Mouse (Mus musculus) stomach, embryonic 16.5 days (tissue): ENCODE results near the gene Usp30. TPM values are rescaled to one million over a fixed set of nuclear protein-coding genes. Genes with fewer than 3 reads are reported as not detected.

Experiments
- ATAC-seq: fragments of 200-750 bp; cut with Nextera tagmentation; 2 replicates; pipeline ENCODE4 v1.8.0; 2017; ENCODE audit warnings: moderate number of reproducible peaks, moderate TSS enrichment; ENCODE audit not compliant: insufficient read depth, low FRiP score
- H3K27ac ChIP-seq: fragments of 300-500 bp; sonication (generic); 2 replicates; pipeline ENCODE4 v1.5.1; 2014; ENCODE audit warnings: low read length
- H3K27me3 ChIP-seq: fragments of 300-500 bp; sonication (generic); 2 replicates; pipeline ENCODE4 v1.6.1; 2014; ENCODE audit warnings: low read length, control low read depth, mixed read lengths; ENCODE audit not compliant: control insufficient read depth, insufficient read depth
- H3K36me3 ChIP-seq: fragments of 300-500 bp; sonication (generic); 2 replicates; pipeline ENCODE4 v1.6.1; 2014; ENCODE audit warnings: low read length; ENCODE audit not compliant: control insufficient read depth, insufficient read depth
- H3K4me1 ChIP-seq: fragments of 300-500 bp; sonication (generic); 2 replicates; pipeline ENCODE4 v1.6.1; 2014; ENCODE audit warnings: low read length, control low read depth, mixed read lengths; ENCODE audit not compliant: control insufficient read depth, insufficient read depth
- H3K4me2 ChIP-seq: fragments of 300-500 bp; sonication (generic); 2 replicates; pipeline ENCODE4 v1.6.1; 2014; ENCODE audit warnings: low read depth, low read length, mixed read lengths
- H3K4me3 ChIP-seq: fragments of 300-500 bp; sonication (generic); replicated peaks from 2 replicates; pipeline ENCODE4 v1.5.1; 2014; ENCODE audit warnings: mild to moderate bottlenecking, low read length
- H3K9ac ChIP-seq: fragments of 300-500 bp; sonication (generic); 2 replicates; pipeline ENCODE4 v1.6.1; 2014; ENCODE audit warnings: low read length
- H3K9me3 ChIP-seq: fragments of 300-500 bp; sonication (generic); replicated peaks from 2 replicates; pipeline ENCODE4 v1.6.1; 2016; ENCODE audit warnings: low read length, control low read depth; ENCODE audit not compliant: control insufficient read depth
- WGBS: fragments of 180-500 bp; shearing (Covaris S2); extraction: QIAGEN DNeasy Blood & Tissue Kit; methylation state at CpG from one replicate; pipeline ENCODE4 v1.1.7; 2014; 5-methylcytosine and 5-hydroxymethylcytosine counted together
- polyA plus RNA-seq: library from polyadenylated mRNA; unstranded; fragments of >200 nt; fragmentation: Nextera tagmentation; extraction: Ambion mirVana; gene quantifications from 2 replicates; pipeline ENCODE4 v1.2.1, GENCODE M21; 2015

The Usp30 gene
- polyA plus RNA-seq, 1 experiment from 2014 or later = 11.0 TPM

DNA sequence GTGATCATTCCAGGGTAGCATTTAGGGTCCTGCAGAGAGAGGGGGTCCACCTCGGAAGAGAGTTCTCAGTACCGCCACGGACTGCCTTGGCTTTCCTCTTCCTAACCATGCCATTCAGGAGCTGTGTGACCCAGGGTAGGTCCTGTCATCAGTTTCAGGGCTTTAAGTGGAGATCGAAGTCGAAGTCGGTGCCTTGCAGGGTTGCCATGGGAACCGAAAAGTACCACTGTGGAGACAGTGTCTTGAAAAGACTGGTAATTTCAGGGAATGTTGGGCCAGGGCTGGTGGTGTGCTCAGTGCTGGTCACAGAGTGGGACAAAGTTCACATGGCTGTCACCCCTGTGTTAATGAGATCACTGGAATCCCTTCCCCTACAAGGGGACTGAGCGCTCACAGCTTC is 11.7 kb downstream of the Usp30 start:
- Histone ChIP-seq H3K4me3 (no peak overlapping the region), H3K4me2 (no peak overlapping the region), H3K9me3 (no peaks in the 10 kb centered on the region), H3K9ac (no peak overlapping the region), H3K27me3 (no peaks in the 10 kb centered on the region), H3K27ac (no peak overlapping the region), H3K4me1 (no peaks in the 10 kb centered on the region), H3K36me3 (no peaks in the 10 kb centered on the region)
- 71% methylated on average over 8 of the region's 8 CpGs for WGBS
- ATAC-seq = no peak

DNA sequence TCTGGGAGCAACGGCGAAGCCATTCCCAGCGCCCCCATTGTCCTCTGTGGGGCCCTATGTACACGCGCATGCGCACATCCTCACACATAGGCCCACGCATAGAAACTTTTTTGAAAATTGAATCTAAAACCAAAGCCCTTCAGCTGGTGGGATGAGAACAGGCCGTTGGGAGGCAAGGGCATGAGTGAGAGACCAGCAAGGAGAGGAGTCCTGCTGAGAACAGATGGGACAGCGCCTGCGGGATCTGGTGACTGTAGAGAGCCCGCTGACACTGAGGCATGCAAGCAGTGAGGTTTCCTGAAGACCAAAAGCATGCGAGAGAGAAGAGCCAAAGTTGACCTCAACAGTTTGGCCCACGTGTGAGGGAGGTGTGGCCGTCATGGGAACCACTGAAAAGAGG is 20.2 kb downstream of the Usp30 start:
- no peaks in the 10 kb centered on the region for H3K36me3 ChIP-seq
- no peak overlapping the region for H3K4me3 ChIP-seq
- no peak overlapping the region for H3K9ac ChIP-seq
- 71% methylated on average over 14 of the region's 14 CpGs for WGBS
- no peak for ATAC-seq
- no peaks in the 10 kb centered on the region for H3K9me3 ChIP-seq
- H3K4me1 ChIP-seq = no peaks in the 10 kb centered on the region
- H3K27me3 ChIP-seq = no peaks in the 10 kb centered on the region
- no peak overlapping the region for H3K27ac ChIP-seq
- no peak overlapping the region for H3K4me2 ChIP-seq

GRCm38 (mm10) chr5:114087875-114088480 is 22.7 kb downstream of the Usp30 start:
- ATAC-seq = no peak
- WGBS = 66% methylated on average over 12 of the region's 12 CpGs
- no peaks in the 10 kb centered on the region for H3K27me3 ChIP-seq
- H3K4me3 ChIP-seq = no peak overlapping the region
- H3K9ac ChIP-seq = no peak overlapping the region
- no peak overlapping the region for H3K27ac ChIP-seq
- no peak overlapping the region for H3K4me2 ChIP-seq
- no peaks in the 10 kb centered on the region for H3K9me3 ChIP-seq
- H3K4me1 ChIP-seq = no peaks in the 10 kb centered on the region
- no peaks in the 10 kb centered on the region for H3K36me3 ChIP-seq

DNA sequence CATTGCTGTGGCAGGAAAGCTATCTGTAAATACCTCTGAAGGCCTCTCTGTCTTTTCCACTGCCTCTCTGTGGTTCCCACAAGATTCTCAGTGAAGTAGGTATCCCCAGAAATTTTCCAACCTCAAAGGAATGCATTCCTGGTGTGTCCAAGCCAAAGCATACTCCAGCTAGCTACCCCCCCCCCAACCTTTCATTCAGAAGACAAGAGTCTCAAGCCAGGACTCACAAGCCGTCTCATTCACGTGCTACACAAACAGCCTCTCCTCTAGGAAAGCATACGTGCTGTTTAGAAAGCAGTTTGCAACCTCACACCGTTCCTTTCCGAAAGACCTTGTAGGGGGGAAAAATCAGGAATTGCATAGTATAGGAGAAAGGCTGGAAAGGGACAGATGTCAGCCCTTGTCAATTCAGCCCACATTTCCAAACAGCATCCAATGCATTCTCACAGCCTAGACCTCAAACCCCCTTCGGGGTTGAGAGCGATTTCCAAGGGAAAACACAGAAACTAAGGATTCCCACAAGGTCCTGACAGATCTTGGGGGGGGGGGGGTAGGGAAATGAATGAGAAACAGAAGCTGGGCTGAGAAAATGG is 25.3 kb downstream of the Usp30 start:
- Histone ChIP-seq H3K9me3 (no peaks in the 10 kb centered on the region), H3K36me3 (no peaks in the 10 kb centered on the region), H3K4me3 (no peak overlapping the region), H3K27me3 (no peaks in the 10 kb centered on the region), H3K4me1 (no peaks in the 10 kb centered on the region), H3K4me2 (no peak overlapping the region), H3K9ac (no peak overlapping the region), H3K27ac (no peak overlapping the region)
- 27% methylated on average over 7 of the region's 7 CpGs for WGBS
- ATAC-seq = no peak

DNA sequence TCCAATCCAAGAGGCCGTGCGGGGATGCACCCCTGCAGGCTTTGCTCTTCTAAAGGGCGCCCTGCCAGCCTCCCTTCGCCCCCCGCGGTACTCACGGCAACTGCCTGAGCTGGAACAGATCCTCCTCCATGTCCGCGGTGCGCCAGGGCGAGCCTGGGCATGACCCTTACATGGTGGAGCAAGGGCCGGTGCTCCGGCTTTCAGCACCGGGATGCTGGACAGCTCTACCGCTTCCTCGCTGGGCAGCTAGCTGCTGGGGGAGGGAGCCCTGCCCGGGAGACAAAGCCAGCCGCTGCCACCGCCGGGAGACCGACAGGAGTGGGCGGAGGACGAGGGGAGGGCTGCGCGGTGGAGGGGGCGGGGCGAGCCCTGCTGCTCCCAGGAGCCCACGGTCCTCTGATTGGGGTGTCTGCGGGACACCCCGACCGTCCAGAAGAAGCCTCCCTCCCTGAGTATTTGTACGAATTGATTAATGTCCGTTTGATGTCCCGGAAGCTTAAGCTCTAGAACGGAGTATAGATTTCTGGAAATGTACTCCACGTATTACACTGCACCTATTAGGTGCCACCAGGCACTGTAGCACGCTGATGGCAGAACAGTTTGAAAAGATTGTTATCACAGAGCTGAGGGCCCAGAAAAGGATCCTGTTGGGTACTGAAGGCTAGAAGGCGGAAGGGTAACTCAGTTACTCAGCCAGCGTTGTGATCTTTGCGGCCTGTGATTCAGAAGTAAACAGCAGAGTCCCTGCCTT is 26.0 kb downstream of the Usp30 start, which contains the start of gene Svop:
TSS of gene Svop (minus strand) at position 514 of the 751 bp plus-strand sequence.
- H3K4me3 ChIP-seq = peak within 1 kb of the TSS; percentile 25
- no peaks in the 10 kb centered on the region for H3K36me3 ChIP-seq
- H3K27ac ChIP-seq = no peak within 1 kb of the TSS

GRCm38 (mm10) chr5:114099709-114100389 is 34.6 kb downstream of the Usp30 start:
- Histone ChIP-seq H3K4me1 (peaks cover 10% of the 10 kb centered on the region), H3K9me3 (no peaks in the 10 kb centered on the region), H3K4me2 (peak overlapping the region; percentile 96), H3K36me3 (no peaks in the 10 kb centered on the region), H3K27me3 (no peaks in the 10 kb centered on the region), H3K27ac (peak overlapping the region; percentile 50), H3K4me3 (peak overlapping the region; percentile 94), H3K9ac (peak overlapping the region; percentile 96)
- peak; percentile 88 for ATAC-seq
- WGBS = 7% methylated on average over 37 of the region's 37 CpGs

More for the DNA sequence above, 26.0 kb downstream of the Usp30 start, which contains the start of gene Svop:
- Histone ChIP-seq H3K27me3 (no peaks in the 10 kb centered on the region), H3K9me3 (no peaks in the 10 kb centered on the region), H3K4me1 (no peaks in the 10 kb centered on the region), H3K4me2 (peak within 1 kb of the TSS; percentile 45), H3K9ac (no peak within 1 kb of the TSS)
- ATAC-seq = no peak
- 2% methylated on average over 40 of the region's 40 CpGs for WGBS

- H3K9ac ChIP-seq = peak overlapping the region; percentile 96
Observed at GRCm38 (mm10) chr5:114100390-114101099, 35.3 kb downstream of the Usp30 start.

GRCm38 (mm10) chr5:114101873-114102272 is 36.6 kb downstream of the Usp30 start:
- no peak overlapping the region for H3K4me2 ChIP-seq
- no peak overlapping the region for H3K9ac ChIP-seq
- no peaks in the 10 kb centered on the region for H3K36me3 ChIP-seq
- H3K27ac ChIP-seq = no peak overlapping the region
- 82% methylated on average over 4 of the region's 4 CpGs for WGBS
- no peak for ATAC-seq
- H3K4me3 ChIP-seq = no peak overlapping the region
- no peaks in the 10 kb centered on the region for H3K9me3 ChIP-seq
- H3K27me3 ChIP-seq = no peaks in the 10 kb centered on the region
- peaks cover 10% of the 10 kb centered on the region for H3K4me1 ChIP-seq

More at GRCm38 (mm10) chr5:114100390-114101099, 35.3 kb downstream of the Usp30 start:
- peak; percentile 63; the same call in 1 of the 2 replicates for ATAC-seq
- H3K4me1 ChIP-seq = peaks cover 10% of the 10 kb centered on the region
- WGBS = 3% methylated on average over 64 of the region's 64 CpGs
- peak overlapping the region; percentile 50 for H3K27ac ChIP-seq
- no peaks in the 10 kb centered on the region for H3K36me3 ChIP-seq
- H3K4me2 ChIP-seq = peak overlapping the region; percentile 96
- H3K9me3 ChIP-seq = no peaks in the 10 kb centered on the region
- peak overlapping the region; percentile 94 for H3K4me3 ChIP-seq
- no peaks in the 10 kb centered on the region for H3K27me3 ChIP-seq
